Mouse (Mus musculus) neural tube, embryonic 15.5 days (tissue): ENCODE measurements at regions not wholly inside any gene's neighbourhood (a gene's known extent, or its start where the extent isn't known, plus 50 kb on each side); places are given as distances from the start of the nearest gene placed in this dataset.
"Not testable (repeated sequence)": the region's sequence is repeated elsewhere in the genome, so short reads cannot be mapped to it uniquely, and the experiment has no call there.

Experiments
- ATAC-seq: fragments of 200-750 bp; cut with Nextera tagmentation; 2 replicates; pipeline ENCODE4 v1.8.0; 2017; ENCODE audit warnings: mild to moderate bottlenecking, moderate TSS enrichment, moderate library complexity; ENCODE audit not compliant: low FRiP score
- H3K27ac ChIP-seq: fragments of 300-500 bp; sonication (generic); replicated peaks from 2 replicates; pipeline ENCODE4 v1.5.1; 2015; ENCODE audit warnings: mild to moderate bottlenecking, inconsistent platforms
- H3K27me3 ChIP-seq: fragments of 300-500 bp; sonication (generic); replicated peaks from 2 replicates; pipeline ENCODE4 v1.6.1; 2015; ENCODE audit warnings: inconsistent platforms
- H3K36me3 ChIP-seq: fragments of 300-500 bp; sonication (generic); 2 replicates; pipeline ENCODE4 v1.6.1; 2015; ENCODE audit warnings: inconsistent platforms
- H3K4me1 ChIP-seq: fragments of 300-500 bp; sonication (generic); 2 replicates; pipeline ENCODE4 v1.6.1; 2015; ENCODE audit warnings: inconsistent platforms
- H3K4me2 ChIP-seq: fragments of 300-500 bp; sonication (generic); 2 replicates; pipeline ENCODE4 v1.6.1; 2015; ENCODE audit warnings: inconsistent platforms, mild to moderate bottlenecking, moderate library complexity
- H3K4me3 ChIP-seq: fragments of 300-500 bp; sonication (generic); replicated peaks from 2 replicates; pipeline ENCODE4 v1.5.1; 2015; ENCODE audit warnings: mild to moderate bottlenecking, inconsistent platforms
- H3K9ac ChIP-seq: fragments of 300-500 bp; sonication (generic); replicated peaks from 2 replicates; pipeline ENCODE4 v1.6.1; 2015; ENCODE audit warnings: mild to moderate bottlenecking, inconsistent platforms
- H3K9me3 ChIP-seq: fragments of 300-500 bp; sonication (generic); replicated peaks from 2 replicates; pipeline ENCODE4 v1.6.1; 2016; ENCODE audit warnings: inconsistent platforms
- WGBS: fragments of 180-500 bp; shearing (Covaris S2); methylation state at CpG from one replicate; pipeline ENCODE4 v1.1.7; 2015; ENCODE audit warnings: mixed read lengths; 5-methylcytosine and 5-hydroxymethylcytosine counted together

GRCm38 (mm10) chr13:18651658-18652057, 65.4 kb upstream of the Vps41 start:
- ATAC-seq = no peak
- Histone ChIP-seq H3K36me3 (no peaks in the 10 kb centered on the region), H3K4me1 (no peaks in the 10 kb centered on the region), H3K4me2 (no peak overlapping the region), H3K27ac (no peak overlapping the region), H3K27me3 (no peaks in the 10 kb centered on the region), H3K9ac (no peak overlapping the region), H3K9me3 (no peaks in the 10 kb centered on the region), H3K4me3 (no peak overlapping the region)
- 82% methylated on average over 1 of the region's 1 CpGs for WGBS

DNA sequence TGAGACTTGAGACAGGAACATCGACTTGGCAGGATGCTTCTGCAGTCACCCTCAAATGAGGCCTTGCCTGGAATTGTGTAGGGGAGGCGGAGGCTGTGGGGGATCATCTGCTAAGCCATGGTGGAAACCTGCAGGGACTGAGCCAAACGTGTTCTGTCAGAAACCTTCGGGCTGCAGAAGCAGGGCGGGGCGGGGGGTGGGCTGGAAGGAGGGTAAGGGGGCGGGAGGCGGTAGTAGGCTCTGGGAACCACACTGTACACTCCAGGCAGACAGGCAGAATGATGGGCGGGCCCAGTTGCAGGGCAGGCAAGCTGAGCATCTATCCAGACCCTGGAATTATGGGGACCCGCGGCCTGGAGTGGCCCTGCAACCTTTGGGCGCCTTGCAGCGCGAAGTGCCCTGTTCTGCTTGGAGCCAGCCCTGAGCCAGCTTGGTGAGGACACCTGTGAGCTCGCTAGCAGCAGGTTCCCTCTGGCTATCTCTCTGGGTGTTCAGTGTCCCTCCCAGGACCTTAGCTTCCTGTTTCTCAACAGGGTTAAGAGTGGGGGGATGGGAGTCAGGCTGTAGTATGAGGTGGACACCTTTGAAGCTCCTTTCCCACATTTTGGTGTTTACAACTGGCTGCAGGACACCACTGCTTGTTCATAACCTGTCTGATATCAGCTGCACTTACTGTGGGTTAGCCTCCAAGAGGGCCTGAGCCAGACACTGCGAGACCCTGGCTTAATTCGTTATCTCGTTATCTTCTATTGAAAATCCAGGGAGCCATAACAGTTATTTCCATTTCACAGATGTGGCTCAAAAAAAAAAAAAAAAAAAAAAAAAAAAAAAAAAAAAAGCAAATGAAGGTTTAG, 102.1 kb upstream of the Vps41 start:
- H3K4me3 ChIP-seq = no peak overlapping the region
- no peak overlapping the region for H3K27ac ChIP-seq

DNA sequence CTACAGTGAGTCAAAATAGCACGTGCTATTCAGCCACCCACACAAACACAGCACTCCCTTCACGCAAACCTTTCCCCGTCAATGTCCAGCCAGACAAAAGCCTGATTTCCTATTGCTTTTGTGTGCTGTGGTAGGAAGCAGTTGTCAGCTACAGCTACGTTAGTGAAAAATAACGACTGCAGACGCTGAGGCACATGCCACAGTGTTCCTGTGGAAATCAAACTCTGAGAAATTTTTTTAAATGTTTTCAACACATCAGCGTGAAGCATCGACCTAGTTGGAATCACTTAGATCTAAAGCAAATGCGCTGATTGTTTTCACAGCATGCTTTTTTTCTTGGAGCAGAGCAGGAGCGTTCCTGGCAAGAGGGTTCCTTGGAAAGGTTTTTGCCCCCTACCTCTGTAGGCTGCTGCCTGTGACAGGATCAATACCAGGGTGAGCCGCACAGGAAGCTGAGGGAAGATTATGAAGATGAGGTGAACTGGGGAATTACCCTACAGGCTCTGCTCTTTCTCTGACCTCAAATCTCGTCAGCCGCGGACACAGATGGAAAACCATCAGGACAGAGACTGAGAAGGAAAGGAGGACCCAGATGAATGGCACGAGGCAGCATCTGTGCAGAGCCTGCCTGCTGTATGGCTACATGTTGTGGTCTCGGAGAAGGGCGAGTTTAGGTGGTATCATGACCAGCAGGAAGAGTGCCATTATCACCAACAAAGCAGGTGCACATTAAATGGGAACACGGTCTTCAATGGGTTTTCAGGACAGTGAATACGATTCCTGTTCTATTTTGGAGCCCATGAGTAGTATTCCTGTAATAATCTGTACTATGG, 136.2 kb upstream of the Vps41 start:
- no peak overlapping the region for H3K27ac ChIP-seq
- ATAC-seq = peak; percentile 45
- H3K9ac ChIP-seq = no peak overlapping the region
- H3K9me3 ChIP-seq = no peaks in the 10 kb centered on the region
- 42% methylated on average over 19 of the region's 19 CpGs for WGBS
- no peaks in the 10 kb centered on the region for H3K27me3 ChIP-seq
- no peaks in the 10 kb centered on the region for H3K36me3 ChIP-seq
- H3K4me2 ChIP-seq = peak overlapping the region; percentile 24
- no peak overlapping the region for H3K4me3 ChIP-seq
- peaks cover 7% of the 10 kb centered on the region; the same call in 1 of the 2 replicates for H3K4me1 ChIP-seq

More for the DNA sequence above, 102.1 kb upstream of the Vps41 start:
- ATAC-seq = peak; percentile 63; the same call in 1 of the 2 replicates
- no peak overlapping the region for H3K9ac ChIP-seq
- peaks cover 7% of the 10 kb centered on the region for H3K4me1 ChIP-seq
- WGBS = 23% methylated on average over 18 of the region's 18 CpGs
- H3K27me3 ChIP-seq = no peaks in the 10 kb centered on the region
- peak overlapping the region; percentile 32 for H3K4me2 ChIP-seq
- no peaks in the 10 kb centered on the region for H3K36me3 ChIP-seq
- no peaks in the 10 kb centered on the region for H3K9me3 ChIP-seq

- no peak overlapping the region for H3K9ac ChIP-seq
- no peaks in the 10 kb centered on the region for H3K27me3 ChIP-seq
- no peak overlapping the region for H3K27ac ChIP-seq
- H3K36me3 ChIP-seq = no peaks in the 10 kb centered on the region
- peaks cover 5% of the 10 kb centered on the region; the same call in 1 of the 2 replicates for H3K4me1 ChIP-seq
- no peaks in the 10 kb centered on the region for H3K9me3 ChIP-seq
- WGBS = 77% methylated on average over 4 of the region's 4 CpGs
- H3K4me3 ChIP-seq = no peak overlapping the region
- no peak for ATAC-seq
- H3K4me2 ChIP-seq = no peak overlapping the region
Observed at GRCm38 (mm10) chr13:18576016-18576415, 141.1 kb upstream of the Vps41 start.

DNA sequence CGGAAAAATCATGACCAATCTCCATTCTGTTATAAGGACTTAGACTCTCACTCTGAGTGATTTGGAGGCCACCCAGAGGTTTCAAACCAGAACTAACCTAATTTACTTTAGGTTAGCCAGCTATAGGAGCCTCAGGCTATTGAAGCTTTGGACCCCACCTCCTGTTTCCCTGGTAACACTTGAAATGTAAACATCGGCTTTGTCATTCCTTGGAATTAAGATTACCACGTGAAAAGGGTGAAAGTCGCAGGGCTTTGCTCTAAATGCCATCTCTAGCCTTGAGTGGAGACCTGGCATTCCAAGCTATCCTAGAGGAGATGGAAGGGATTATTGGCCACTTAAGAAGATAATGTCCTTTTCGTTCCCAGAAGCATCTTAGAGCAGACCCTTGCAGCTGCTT, 141.5 kb upstream of the Vps41 start:
- H3K27ac ChIP-seq = no peak overlapping the region
- 0 out of 2 replicates have a peak, but pooled peaks cover under 1% of the 10 kb centered on the region for H3K4me1 ChIP-seq
- WGBS = 5% methylated on average over 5 of the region's 5 CpGs
- H3K9ac ChIP-seq = no peak overlapping the region
- H3K27me3 ChIP-seq = no peaks in the 10 kb centered on the region
- H3K4me2 ChIP-seq = no peak overlapping the region
- no peaks in the 10 kb centered on the region for H3K36me3 ChIP-seq
- no peaks in the 10 kb centered on the region for H3K9me3 ChIP-seq
- no peak overlapping the region for H3K4me3 ChIP-seq
- ATAC-seq = no peak

- ATAC-seq, H3K27ac ChIP-seq, H3K4me3 ChIP-seq, H3K9me3 ChIP-seq, H3K27me3 ChIP-seq, H3K36me3 ChIP-seq, H3K9ac ChIP-seq, H3K4me2 ChIP-seq, H3K4me1 ChIP-seq: not testable (repeated sequence)
- WGBS = 92% methylated on average over 4 of the region's 4 CpGs
Observed at GRCm38 (mm10) chr13:18542032-18542431, 144.5 kb upstream of the Pou6f2 start.

DNA sequence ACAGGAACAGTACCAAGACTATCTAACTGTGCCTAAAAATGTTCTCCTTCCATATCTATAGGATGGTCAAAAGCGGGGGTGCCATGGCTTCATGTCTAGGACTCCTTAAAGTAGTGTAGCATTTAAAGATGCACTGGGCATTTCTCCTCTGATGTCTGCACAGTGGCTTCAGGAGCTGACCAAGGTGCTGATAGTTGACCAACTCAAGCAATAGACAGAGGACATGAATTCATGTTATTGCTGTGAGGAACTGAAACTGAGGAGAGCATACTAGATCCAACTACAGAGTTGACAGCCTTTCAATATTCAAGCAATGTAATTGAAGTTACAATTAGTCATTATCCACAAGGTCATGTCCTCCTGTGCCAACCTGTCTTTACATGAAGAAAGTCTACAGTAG, 133.0 kb upstream of the Pou6f2 start:
- no peak for ATAC-seq
- Histone ChIP-seq H3K36me3 (no peaks in the 10 kb centered on the region), H3K27ac (no peak overlapping the region), H3K4me1 (no peaks in the 10 kb centered on the region), H3K4me2 (no peak overlapping the region), H3K9ac (no peak overlapping the region), H3K27me3 (no peaks in the 10 kb centered on the region), H3K4me3 (no peak overlapping the region), H3K9me3 (no peaks in the 10 kb centered on the region)
- 69% methylated on average over 1 of the region's 1 CpGs for whole genome bisulfite sequencing

- WGBS = 20% methylated on average over 4 of the region's 4 CpGs
- Histone ChIP-seq H3K4me3 (peak overlapping the region; percentile 4), H3K4me2 (peak overlapping the region; percentile 40), H3K9me3 (no peaks in the 10 kb centered on the region; the same call in 1 of the 2 replicates), H3K36me3 (no peaks in the 10 kb centered on the region), H3K4me1 (peaks cover 11% of the 10 kb centered on the region), H3K9ac (no peak overlapping the region), H3K27me3 (peaks cover 7% of the 10 kb centered on the region; the same call in 1 of the 2 replicates), H3K27ac (no peak overlapping the region)
- no peak for ATAC-seq
Observed at GRCm38 (mm10) chr13:18498159-18498558, 100.7 kb upstream of the Pou6f2 start.

- no peak overlapping the region for H3K27ac ChIP-seq
Observed at GRCm38 (mm10) chr13:18497582-18498157, 100.2 kb upstream of the Pou6f2 start.

GRCm38 (mm10) chr13:18495021-18495811, 97.7 kb upstream of the Pou6f2 start:
- Histone ChIP-seq H3K36me3 (no peaks in the 10 kb centered on the region), H3K4me3 (0 out of 2 replicates have a peak overlapping the region, but pooled peaks have one; percentile 4), H3K9me3 (no peaks in the 10 kb centered on the region), H3K4me1 (peaks cover 11% of the 10 kb centered on the region), H3K4me2 (peak overlapping the region; percentile 32), H3K27me3 (peaks cover 7% of the 10 kb centered on the region; the same call in 1 of the 2 replicates), H3K27ac (peak overlapping the region; percentile 33; the same call in 1 of the 2 replicates), H3K9ac (no peak overlapping the region)
- peak; percentile 88 for ATAC-seq
- WGBS = 35% methylated on average over 10 of the region's 10 CpGs

More at GRCm38 (mm10) chr13:18497582-18498157, 100.2 kb upstream of the Pou6f2 start:
- Histone ChIP-seq H3K4me2 (peak overlapping the region; percentile 40), H3K36me3 (no peaks in the 10 kb centered on the region), H3K4me1 (peaks cover 11% of the 10 kb centered on the region), H3K9me3 (no peaks in the 10 kb centered on the region; the same call in 1 of the 2 replicates), H3K4me3 (peak overlapping the region; percentile 4), H3K27me3 (peaks cover 7% of the 10 kb centered on the region; the same call in 1 of the 2 replicates), H3K9ac (no peak overlapping the region)
- WGBS = 12% methylated on average over 5 of the region's 5 CpGs
- 0 out of 2 replicates have a peak, but pooled peaks have one; percentile 23 for ATAC-seq

DNA sequence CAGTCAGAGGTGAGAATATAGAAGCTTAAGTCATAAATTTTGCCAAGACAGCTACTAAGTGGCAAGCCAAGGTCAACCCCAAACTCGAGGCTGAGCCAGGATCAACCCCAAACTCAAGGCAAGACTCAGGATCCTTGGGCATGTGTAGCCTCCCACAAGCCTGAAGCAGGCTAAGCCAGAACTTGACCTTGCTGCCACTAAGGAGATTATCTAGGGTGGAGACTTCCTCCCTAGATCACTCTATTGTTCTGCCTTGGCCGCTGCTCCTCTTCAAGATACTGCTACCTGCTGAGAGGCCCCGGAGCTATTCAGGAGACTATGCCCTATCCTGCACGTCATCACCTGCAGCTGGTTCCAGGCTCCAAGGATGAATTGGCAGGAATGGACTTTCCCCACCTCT, 88.3 kb upstream of the Pou6f2 start:
- 29% methylated on average over 4 of the region's 4 CpGs for WGBS
- H3K27ac ChIP-seq, ATAC-seq, H3K9ac ChIP-seq, H3K9me3 ChIP-seq, H3K27me3 ChIP-seq, H3K36me3 ChIP-seq, H3K4me3 ChIP-seq, H3K4me2 ChIP-seq, H3K4me1 ChIP-seq: not testable (repeated sequence)
